Mouse (Mus musculus): ENCODE results near the gene Ccdc62. TPM values are rescaled to one million over a fixed set of nuclear protein-coding genes. Genes with fewer than 3 reads are reported as not detected.

The Ccdc62 gene
- 4.3 TPM for total RNA-seq (2023)

GRCm38 (mm10) chr5:123930508-123930989 lies at the start of gene Ccdc62:
Gene Ccdc62 (plus strand): TSS chr5:123930679.

GRCm38 (mm10) chr5:123906976-123907630 lies 23.4 kb upstream of the Ccdc62 start, which contains the start of gene Denr:
Gene Denr (plus strand): TSS chr5:123907175.

GRCm38 (mm10) chr5:123927118-123927517 lies 3.4 kb upstream of the Ccdc62 start, which contains the start of gene Gm43518:
Gene Gm43518 (plus strand): TSS chr5:123927418.

GRCm38 (mm10) chr5:123973299-123974178 lies 43.1 kb downstream of the Ccdc62 start, which contains the start of gene Hip1r:
Gene Hip1r (plus strand): TSS chr5:123973628.

Other genes with a start within 250 kb of the Ccdc62 start
- gene Clip1, start 246.1 kb upstream of the Ccdc62 start, total RNA-seq (2023): 120 TPM
- 71.2 TPM for gene Zcchc8, start 209.6 kb upstream of the Ccdc62 start, total RNA-seq (2023)
- gene Rsrc2, start 181.3 kb upstream of the Ccdc62 start, total RNA-seq (2023): 265 TPM
- gene Kntc1, start 181.0 kb upstream of the Ccdc62 start, total RNA-seq (2023): 1.8 TPM
- 1.4 TPM for gene Hcar2, start 65.2 kb upstream of the Ccdc62 start, total RNA-seq (2023)
- gene Hcar1, start 50.7 kb upstream of the Ccdc62 start, total RNA-seq (2023): not detected
- 33.9 TPM for gene Denr, start 23.5 kb upstream of the Ccdc62 start, total RNA-seq (2023)
- not detected for gene Gm43518, start 3.3 kb upstream of the Ccdc62 start, total RNA-seq (2023)
- 31.8 TPM for gene Hip1r, start 42.9 kb downstream of the Ccdc62 start, total RNA-seq (2023)
- gene Vps37b, start 101.6 kb downstream of the Ccdc62 start, total RNA-seq (2023): 1,721 TPM
- 25.2 TPM for gene Abcb9, start 165.1 kb downstream of the Ccdc62 start, total RNA-seq (2023)
- 21.0 TPM for gene Ogfod2, start 181.6 kb downstream of the Ccdc62 start, total RNA-seq (2023)
- gene Arl6ip4, start 185.4 kb downstream of the Ccdc62 start, total RNA-seq (2023): 35.2 TPM